Mouse (Mus musculus): ENCODE data around the gene Phxr2. TPM values are rescaled to one million over a fixed set of nuclear protein-coding genes. Genes with fewer than 3 reads are reported as not detected.

The Phxr2 gene
- total and polyA plus RNA-seq, 3 experiments = not detected

- TF ChIP-seq TBP (conservative IDR thresholded peaks at IDR 0.05; ENCODE audit: low read depth, low read length) (peak; percentile 68; the same call in 1 of the 2 replicates), KAT2A (IDR thresholded peaks at IDR 0.05; ENCODE audit: insufficient replicate concordance, low read length) (no peak), ETS1 (conservative IDR thresholded peaks at IDR 0.05; ENCODE audit: low read depth, low read length) (peak; percentile 99), USF1 (IDR thresholded peaks at IDR 0.05; ENCODE audit: low read depth, low read length) (no peak), GABPA (IDR thresholded peaks at IDR 0.05; ENCODE audit: insufficient replicate concordance, low read depth, low read length) (no peak), ELF1 (IDR thresholded peaks at IDR 0.05; ENCODE audit: low read depth, low read length) (peak; percentile 72; the same call in 1 of the 2 replicates), MAFK (IDR thresholded peaks at IDR 0.05; ENCODE audit: insufficient replicate concordance, low read length) (peak; percentile 90), MAZ (IDR thresholded peaks at IDR 0.05; ENCODE audit: low read depth, low read length) (no peak; the same call in 1 of the 2 replicates), MYC (IDR thresholded peaks at IDR 0.05; ENCODE audit: low read depth, low read length) (peak; percentile 63; the same call in 1 of the 2 replicates), ZNF384 (IDR thresholded peaks at IDR 0.05; ENCODE audit: low read depth, low read length) (no peak), SMC3 (IDR thresholded peaks at IDR 0.05; ENCODE audit: low read depth, low read length) (no peak; the same call in 1 of the 2 replicates), NELFE (IDR thresholded peaks at IDR 0.05; ENCODE audit: low read depth, low read length) (0 out of 2 replicates have a peak, but pooled peaks have one; percentile 35), RAD21 (IDR thresholded peaks at IDR 0.05; ENCODE audit: low read depth, low read length) (no peak; the same call in none of the 2 replicates), SIN3A (IDR thresholded peaks at IDR 0.05; ENCODE audit: low read length) (peak; percentile 39; the same call in 1 of the 2 replicates), IRF4 (IDR thresholded peaks at IDR 0.05; ENCODE audit: low read depth, low read length) (peak; percentile 96), CTCF (conservative IDR thresholded peaks at IDR 0.05 in 1 of 2, IDR thresholded peaks at IDR 0.05 in 1 of 2; ENCODE audit: low read depth in 2 of 2, low read length in 2 of 2) (no peak), MXI1 (IDR thresholded peaks at IDR 0.05; ENCODE audit: low read depth, low read length) (no peak)
Measured at GRCm38 (mm10) chr10:99081569-99081990, 44.5 kb downstream of the Phxr2 start (continued).

GRCm38 (mm10) chr10:99078621-99079020 is 47.5 kb downstream of the Phxr2 start:
- dilution Hi-C loops (cut with MboI; ENCODE audit: extremely low pct_ligation_motif_present, extremely low pct_unique_long_range_greater_than_20kb, low sequenced_read_pairs) = no loop called here
- no peaks in the 10 kb centered on the region for H3K27me3 ChIP-seq (replicated peaks)
- peak; percentile 65 for DNase-seq (ENCODE audit: extremely low read depth)
- in situ Hi-C loops (cut with MboI; ENCODE audit: low pct_ligation_motif_present, low pct_unique_long_range_greater_than_20kb, low sequenced_read_pairs) = loop anchor here (25.0 kb wide), 3 partner anchors 166 to 591 kb away; partner anchors contain the start of gene Atp2b1
- TF ChIP-seq TBP (conservative IDR thresholded peaks at IDR 0.05; ENCODE audit: low read depth, low read length) = no peak
- TF ChIP-seq ZMIZ1 (IDR thresholded peaks at IDR 0.05; ENCODE audit: low read depth, low read length) = no peak
- no peak for TF ChIP-seq USF2 (conservative IDR thresholded peaks at IDR 0.05; ENCODE audit: low read depth, low read length)
- no peak for TF ChIP-seq CHD2 (IDR thresholded peaks at IDR 0.05; ENCODE audit: low read length)
- no peak for TF ChIP-seq RCOR1 (conservative IDR thresholded peaks at IDR 0.05; ENCODE audit: low read depth, low read length)
- TF ChIP-seq MEF2A (IDR thresholded peaks at IDR 0.05; ENCODE audit: borderline replicate concordance, low read depth, low read length) = no peak
- TF ChIP-seq MAZ (IDR thresholded peaks at IDR 0.05; ENCODE audit: low read depth, low read length) = no peak
- TF ChIP-seq POLR2A (IDR thresholded peaks at IDR 0.05; ENCODE audit: low read depth, low read length) = no peak
- TF ChIP-seq PAX5 (IDR thresholded peaks at IDR 0.05; ENCODE audit: low read length) = no peak
- TF ChIP-seq E2F4 (IDR thresholded peaks at IDR 0.05; ENCODE audit: insufficient replicate concordance, low read depth, low read length) = no peak
- no peak for TF ChIP-seq EP300 (IDR thresholded peaks at IDR 0.05; ENCODE audit: low read length)
- no peak for TF ChIP-seq MYC (IDR thresholded peaks at IDR 0.05; ENCODE audit: low read depth, low read length)
- no peak for TF ChIP-seq MAFK (IDR thresholded peaks at IDR 0.05; ENCODE audit: insufficient replicate concordance, low read length)
- no peak overlapping the region for H3K27ac ChIP-seq (ENCODE audit: insufficient read depth, low read depth)
- peaks cover 23 to 82% of the 10 kb centered on the region in 2 experiments for H3K4me1 ChIP-seq (ENCODE audit: control insufficient read depth in 1 of 2, insufficient read depth in 2 of 2)
- no peak overlapping the region; the same call in 1 of the 2 replicates for H3K4me2 ChIP-seq (ENCODE audit: insufficient read depth, low read depth, poor library complexity, severe bottlenecking)
- H3K79me2 ChIP-seq (replicated peaks; ENCODE audit: control insufficient read depth, extremely low read depth, insufficient read depth, poor library complexity, severe bottlenecking) = no peaks in the 10 kb centered on the region
- no peak overlapping the region for H3K4me3 ChIP-seq (replicated peaks in 1 of 3; ENCODE audit: low read depth in 2 of 3, low read length in 2 of 3, poor library complexity in 1 of 3)
- H3K9me3 ChIP-seq (replicated peaks; ENCODE audit: low read length) = peaks cover 12% of the 10 kb centered on the region
- H3K36me3 ChIP-seq (replicated peaks in 1 of 2; ENCODE audit: control insufficient read depth in 1 of 2, insufficient read depth in 1 of 2, low read length in 1 of 2) = peaks cover 0 to 1% of the 10 kb centered on the region in 2 experiments
- H3K9ac ChIP-seq (ENCODE audit: insufficient read depth, low read depth) = no peak overlapping the region

All from CH12.LX (cell line).